Mouse (Mus musculus) CD8-positive naive resting alpha-beta T cell, adult 2 months (primary cell): ENCODE results near the gene Gm8094.
"Not testable (repeated sequence)": the region's sequence is repeated elsewhere in the genome, so short reads cannot be mapped to it uniquely, and the experiment has no call there.

Experiments used
- DNase-seq, 2 experiments: peaks; one replicate each; pipeline ENCODE4 v3.0.0; 2022; ENCODE audit warnings: low read depth in 2 of 2, low spot score in 2 of 2

The Gm8094 gene

DNA sequence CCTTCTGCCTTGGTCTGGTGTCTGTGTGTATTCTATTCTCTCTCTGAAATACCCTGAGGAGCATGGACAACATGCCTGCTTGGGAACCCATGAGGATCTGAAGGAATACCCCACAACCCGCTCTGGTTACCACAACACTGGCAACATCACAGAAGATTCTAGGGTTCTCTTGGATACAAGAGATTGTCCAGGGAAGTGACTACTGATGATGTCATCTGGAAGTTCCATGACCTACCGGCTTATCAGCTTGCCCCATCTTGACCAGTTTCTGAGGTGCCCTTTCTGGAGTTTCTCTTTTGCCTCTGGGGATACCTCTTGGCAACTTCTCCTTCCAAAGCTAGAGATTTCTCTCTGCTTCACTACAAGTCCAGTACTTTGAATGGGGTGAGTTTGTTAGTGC is at the start of gene Gm8094:
Gm8094 (minus strand) TSS at position 101 of the 400 bp plus-strand sequence.
- not testable (repeated sequence) for DNase-seq

- DNase-seq = not testable (repeated sequence)
These were observed 43.2 kb upstream of the Gm8094 start for GRCm38 (mm10) chr14:43119673-43120072.

DNA sequence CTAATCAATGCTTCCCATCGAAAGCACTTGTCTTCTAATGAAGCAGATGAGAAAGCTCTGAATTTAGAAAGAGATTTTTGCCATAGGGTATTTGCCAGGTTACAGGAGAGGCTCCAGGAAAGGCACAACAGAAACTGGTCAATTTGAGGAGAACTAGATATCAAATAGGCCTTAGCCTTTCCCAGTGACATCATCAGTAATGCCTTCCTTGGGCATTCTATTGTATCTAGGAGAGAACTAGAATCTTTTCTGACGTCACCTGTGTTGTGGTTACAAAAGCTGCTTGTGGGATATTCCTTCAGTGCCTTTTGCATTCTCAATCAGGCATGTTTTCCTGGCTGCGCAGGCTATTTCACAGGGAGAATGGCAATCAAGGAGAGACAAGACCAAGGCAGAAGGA is 23.9 kb upstream of the Gm8094 start, which contains the start of gene Gm8104:
Gm8104 (plus strand) TSS at position 301 of the 400 bp plus-strand sequence.
- DNase-seq = not testable (repeated sequence)

GRCm38 (mm10) chr14:43089103-43089919 is 12.9 kb upstream of the Gm8094 start:
- not testable (repeated sequence) for DNase-seq

- DNase-seq = not testable (repeated sequence)
These were observed 8.7 kb upstream of the Gm8094 start for GRCm38 (mm10) chr14:43084936-43085730.

GRCm38 (mm10) chr14:43060179-43060578 is 16.3 kb downstream of the Gm8094 start:
- not testable (repeated sequence) for DNase-seq

- DNase-seq = not testable (repeated sequence)
These were observed 18.4 kb downstream of the Gm8094 start for GRCm38 (mm10) chr14:43058063-43058462.
